In genomic region chr9:119052154-119052944, GRCm38 (mm10) we compare ENCODE assay signal across 8 mouse cellular contexts. TPM values are rescaled to one million over a fixed set of nuclear protein-coding genes. Genes with fewer than 3 reads are reported as not detected.
DNase-seq lines count a peak whose midpoint lies in the region; ATAC-seq lines count a peak whose summit lies in the region.

Vill (plus strand) TSS chr9:119052778.

- no peak for ATAC-seq in erythroblast, adult 5-6 weeks (replicated peaks; ENCODE audit: low FRiP score, poor library complexity, severe bottlenecking)
- peak; percentile 47; the same call in 1 of the 2 replicates for ATAC-seq in hindbrain, embryonic 15.5 days (ENCODE audit: low FRiP score, low read depth)
- peak; percentile 64 for ATAC-seq in liver, embryonic 11.5 days (replicated peaks; ENCODE audit: low FRiP score)
- no peak for ATAC-seq in cerebellum, adult (ENCODE audit: insufficient number of reproducible peaks, low FRiP score, low TSS enrichment)

- H3K4me3 ChIP-seq in erythroblast, embryonic 14.5 days (replicated peaks), result peak within 1 kb of the TSS; percentile 19
- H3K4me3 ChIP-seq in hindbrain, embryonic 15.5 days, result peak within 1 kb of the TSS; percentile 18
- H3K4me3 ChIP-seq in liver, embryonic 11.5 days (ENCODE audit: low read depth, low read length), result peak within 1 kb of the TSS; percentile 28

- H3K9ac ChIP-seq in hindbrain, embryonic 15.5 days, result peak within 1 kb of the TSS; percentile 6; the same call in 1 of the 2 replicates
- H3K9ac ChIP-seq in liver, embryonic 11.5 days (ENCODE audit: low read depth, low read length), result no peak within 1 kb of the TSS

- H3K27me3 ChIP-seq in erythroblast, embryonic 14.5 days (ENCODE audit: control insufficient read depth), result peaks cover 30% of the 10 kb centered on the region
- H3K27me3 ChIP-seq in hindbrain, embryonic 15.5 days, result peaks cover 13% of the 10 kb centered on the region
- peaks cover 7% of the 10 kb centered on the region for H3K27me3 ChIP-seq in liver, embryonic 11.5 days (replicated peaks; ENCODE audit: control insufficient read depth, insufficient read depth, low read length)

- 23% methylated on average over 22 of the region's 22 CpGs for WGBS in hindbrain, embryonic 15.5 days
- WGBS in liver, embryonic 11.5 days, result 22% methylated on average over 22 of the region's 22 CpGs

- H3K4me1 ChIP-seq in erythroblast, embryonic 14.5 days (ENCODE audit: control insufficient read depth), result peaks cover 21% of the 10 kb centered on the region
- peaks cover 10% of the 10 kb centered on the region for H3K4me1 ChIP-seq in hindbrain, embryonic 15.5 days (replicated peaks)
- peaks cover 20% of the 10 kb centered on the region for H3K4me1 ChIP-seq in liver, embryonic 11.5 days (replicated peaks; ENCODE audit: control insufficient read depth, insufficient read depth, low read length)

- peak within 1 kb of the TSS; percentile 46 for H3K4me2 ChIP-seq in hindbrain, embryonic 15.5 days
- H3K4me2 ChIP-seq in liver, embryonic 11.5 days, result peak within 1 kb of the TSS; percentile 54

- H3K9me3 ChIP-seq in erythroblast, embryonic 14.5 days (ENCODE audit: control insufficient read depth, low read length), result no peaks in the 10 kb centered on the region
- H3K9me3 ChIP-seq in hindbrain, embryonic 15.5 days, result no peaks in the 10 kb centered on the region
- H3K9me3 ChIP-seq in liver, embryonic 11.5 days (ENCODE audit: control insufficient read depth, low read length), result no peaks in the 10 kb centered on the region

- DNase-seq in embryo, embryonic 9.5 days (ENCODE audit: extremely low spot score), result peak; percentile 76
- no peak for DNase-seq in liver, embryonic 11.5 days (ENCODE audit: low spot score)
- DNase-seq in neural tube, embryonic 10.5 days (ENCODE audit: extremely low spot score, low spot score), result peak; percentile 65
- no peak for DNase-seq in thymus, postnatal 36 days

- H3K36me3 ChIP-seq in erythroblast, embryonic 14.5 days (ENCODE audit: control insufficient read depth), result no peaks in the 10 kb centered on the region
- no peaks in the 10 kb centered on the region for H3K36me3 ChIP-seq in hindbrain, embryonic 15.5 days
- no peaks in the 10 kb centered on the region for H3K36me3 ChIP-seq in liver, embryonic 11.5 days (ENCODE audit: control insufficient read depth, insufficient read depth, low read length)

- H3K27ac ChIP-seq in hindbrain, embryonic 15.5 days (replicated peaks), result no peak within 1 kb of the TSS
- no peak within 1 kb of the TSS for H3K27ac ChIP-seq in liver, embryonic 11.5 days (ENCODE audit: low read depth, low read length)

RNA-seq across cellular contexts. Expression of gene Vill, which starts in this region (rescaled TPM):
- not detected in 2 replicates for polyA plus RNA-seq in erythroblast, embryonic 14.5 days (2012)
- total RNA-seq in erythroblast, adult 5-6 weeks (2015; ENCODE audit: low replicate concordance), result 1.2 and 16.1 TPM in 2 replicates
- total RNA-seq in erythroblast, adult 5-6 weeks (2017; ENCODE audit: low replicate concordance), result 10.3 and 11.6 TPM in 2 replicates
- polyA plus RNA-seq in hindbrain, embryonic 15.5 days (2015; fragmentation: Nextera tagmentation; extraction: Ambion mirVana), result 3.3 and 3.6 TPM in 2 replicates
- polyA plus RNA-seq in liver, embryonic 11.5 days (2014; fragmentation: Nextera tagmentation; extraction: Ambion mirVana), result 20.0 and 22.7 TPM in 2 replicates

Comparison
In these comparisons a context has a peak if more than half of its experiments do, and no peak if none do; other contexts are left out.
1. ATAC-seq: peak in hindbrain, embryonic 15.5 days (single experiment) and liver, embryonic 11.5 days (single experiment); none in erythroblast, adult 5-6 weeks (single experiment) and cerebellum, adult (single experiment).
2. DNase-seq: peak in embryo, embryonic 9.5 days (single experiment) and neural tube, embryonic 10.5 days (single experiment); none in liver, embryonic 11.5 days (single experiment) and thymus, postnatal 36 days (0 of 2).
3. Peak in every context shown above with its lines, with median percentiles within 50 percentile points of each other: H3K4me3 ChIP-seq.